Mouse (Mus musculus): Measurements from ENCODE around the gene Gm44805. TPM values are rescaled to one million over a fixed set of nuclear protein-coding genes. Genes with fewer than 3 reads are reported as not detected.

Gene Gm44805
- total and polyA plus RNA-seq, 3 experiments = not detected

DNA sequence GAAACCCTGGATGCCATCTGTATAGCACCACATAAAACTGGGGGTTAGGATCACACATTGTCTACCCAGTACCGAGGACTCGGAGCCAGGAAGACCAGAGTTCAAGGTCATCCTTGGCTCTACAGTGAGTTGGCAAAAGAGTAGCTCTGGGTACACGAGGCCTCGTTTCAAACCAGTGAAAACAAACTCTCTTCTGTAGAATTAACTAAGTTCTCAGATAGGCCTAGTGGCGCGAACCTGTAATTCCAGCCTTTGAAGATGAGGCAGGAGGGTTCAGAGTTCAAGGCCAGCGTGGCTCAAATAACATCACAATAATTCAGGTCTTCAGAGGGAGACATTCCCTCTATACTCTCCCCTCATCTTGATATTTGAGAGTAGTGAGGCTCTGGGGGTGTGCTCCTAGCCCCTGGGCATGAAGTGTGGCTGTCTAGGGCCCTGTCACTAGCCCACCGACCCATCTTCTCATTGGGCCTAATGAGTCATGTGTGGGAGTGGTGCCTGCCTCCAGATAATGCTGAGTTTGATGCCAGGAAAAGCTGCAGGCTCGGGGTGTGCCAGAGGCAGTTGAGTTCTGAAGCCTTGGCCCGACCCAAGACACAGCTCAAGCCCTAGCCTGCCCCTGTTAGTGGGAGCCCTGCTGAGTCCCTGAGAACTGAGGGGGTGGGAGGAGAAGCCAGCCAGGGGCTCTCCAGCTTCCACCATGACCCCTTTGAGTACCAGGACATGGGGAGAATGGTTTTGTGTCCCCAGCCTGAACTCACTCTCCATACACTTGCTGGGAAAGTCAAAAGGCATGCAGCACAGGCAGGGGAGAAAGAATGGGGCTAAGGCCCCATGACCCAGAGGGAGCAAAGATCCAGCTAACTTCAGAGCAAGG is 13.4 kb upstream of the Gm44805 start:
- no peak overlapping the region for H3K4me3 ChIP-seq (replicated peaks in 1 of 3; ENCODE audit: low read depth in 2 of 3, low read length in 2 of 3, poor library complexity in 1 of 3)
- TF ChIP-seq RAD21 (IDR thresholded peaks at IDR 0.05; ENCODE audit: low read depth, low read length) = no peak

GRCm38 (mm10) chr7:19693421-19693820 is 12.2 kb upstream of the Gm44805 start:
- in situ Hi-C loops (cut with MboI; ENCODE audit: low pct_ligation_motif_present, low pct_unique_long_range_greater_than_20kb, low sequenced_read_pairs) (no loop called here), dilution Hi-C loops (cut with MboI; ENCODE audit: extremely low pct_ligation_motif_present, extremely low pct_unique_long_range_greater_than_20kb, low sequenced_read_pairs) (no loop called here)
- no peak for TF ChIP-seq CTCF (conservative IDR thresholded peaks at IDR 0.05 in 1 of 2, IDR thresholded peaks at IDR 0.05 in 1 of 2; ENCODE audit: low read depth in 2 of 2, low read length in 2 of 2)
- TF ChIP-seq MAFK (IDR thresholded peaks at IDR 0.05; ENCODE audit: insufficient replicate concordance, low read length) = no peak
- no peak for TF ChIP-seq MYC (IDR thresholded peaks at IDR 0.05; ENCODE audit: low read depth, low read length)
- no peak for TF ChIP-seq USF1 (IDR thresholded peaks at IDR 0.05; ENCODE audit: low read depth, low read length)
- TF ChIP-seq ETS1 (conservative IDR thresholded peaks at IDR 0.05; ENCODE audit: low read depth, low read length) = no peak
- no peak for TF ChIP-seq KAT2A (IDR thresholded peaks at IDR 0.05; ENCODE audit: insufficient replicate concordance, low read length)
- TF ChIP-seq MAX (IDR thresholded peaks at IDR 0.05; ENCODE audit: low read length) = no peak
- no peak for TF ChIP-seq TCF12 (IDR thresholded peaks at IDR 0.05; ENCODE audit: low read depth, low read length)
- TF ChIP-seq POLR2A (IDR thresholded peaks at IDR 0.05; ENCODE audit: low read depth, low read length) = no peak
- no peaks in the 10 kb centered on the region for H3K27me3 ChIP-seq (replicated peaks)
- peaks cover 5% of the 10 kb centered on the region for H3K9me3 ChIP-seq (replicated peaks; ENCODE audit: low read length)
- H3K9ac ChIP-seq (ENCODE audit: insufficient read depth, low read depth) = no peak overlapping the region
- no peaks in the 10 kb centered on the region for H3K4me1 ChIP-seq (ENCODE audit: control insufficient read depth in 1 of 2, insufficient read depth in 2 of 2)
- H3K36me3 ChIP-seq (replicated peaks in 1 of 2; ENCODE audit: control insufficient read depth in 1 of 2, insufficient read depth in 1 of 2, low read length in 1 of 2) = peaks cover 12 to 24% of the 10 kb centered on the region in 2 experiments
- H3K4me3 ChIP-seq (replicated peaks in 1 of 3; ENCODE audit: low read depth in 2 of 3, low read length in 2 of 3, poor library complexity in 1 of 3) = no peak overlapping the region
- no peaks in the 10 kb centered on the region for H3K79me2 ChIP-seq (replicated peaks; ENCODE audit: control insufficient read depth, extremely low read depth, insufficient read depth, poor library complexity, severe bottlenecking)
- H3K27ac ChIP-seq (ENCODE audit: insufficient read depth, low read depth) = no peak overlapping the region
- H3K4me2 ChIP-seq (ENCODE audit: insufficient read depth, low read depth, poor library complexity, severe bottlenecking) = no peak overlapping the region
- no peak for DNase-seq (ENCODE audit: extremely low read depth)

More for the DNA sequence above, 13.4 kb upstream of the Gm44805 start:
- no peak for DNase-seq (ENCODE audit: extremely low read depth)
- Histone ChIP-seq H3K79me2 (replicated peaks; ENCODE audit: control insufficient read depth, extremely low read depth, insufficient read depth, poor library complexity, severe bottlenecking) (no peaks in the 10 kb centered on the region), H3K4me2 (ENCODE audit: insufficient read depth, low read depth, poor library complexity, severe bottlenecking) (no peak overlapping the region), H3K4me1 (ENCODE audit: control insufficient read depth in 1 of 2, insufficient read depth in 2 of 2) (peaks cover 0 to 9% of the 10 kb centered on the region in 2 experiments; a peak in 2 of 4 replicates), H3K9ac (ENCODE audit: insufficient read depth, low read depth) (no peak overlapping the region), H3K36me3 (replicated peaks in 1 of 2; ENCODE audit: control insufficient read depth in 1 of 2, insufficient read depth in 1 of 2, low read length in 1 of 2) (peaks cover 17 to 34% of the 10 kb centered on the region in 2 experiments), H3K27me3 (replicated peaks) (no peaks in the 10 kb centered on the region), H3K9me3 (replicated peaks; ENCODE audit: low read length) (peaks cover 5% of the 10 kb centered on the region), H3K27ac (ENCODE audit: insufficient read depth, low read depth) (no peak overlapping the region)
- in situ Hi-C loops (cut with MboI; ENCODE audit: low pct_ligation_motif_present, low pct_unique_long_range_greater_than_20kb, low sequenced_read_pairs) (no loop called here), dilution Hi-C loops (cut with MboI; ENCODE audit: extremely low pct_ligation_motif_present, extremely low pct_unique_long_range_greater_than_20kb, low sequenced_read_pairs) (no loop called here)
